Mouse (Mus musculus): ENCODE data around the gene Acap1. TPM values are rescaled to one million over a fixed set of nuclear protein-coding genes. Genes with fewer than 3 reads are reported as not detected.
"Not testable (repeated sequence)": the region's sequence is repeated elsewhere in the genome, so short reads cannot be mapped to it uniquely, and the experiment has no call there.

Acap1 gene
- total and polyA plus RNA-seq, 3 experiments = 39.6 to 70.9 (median 58.2) TPM

DNA sequence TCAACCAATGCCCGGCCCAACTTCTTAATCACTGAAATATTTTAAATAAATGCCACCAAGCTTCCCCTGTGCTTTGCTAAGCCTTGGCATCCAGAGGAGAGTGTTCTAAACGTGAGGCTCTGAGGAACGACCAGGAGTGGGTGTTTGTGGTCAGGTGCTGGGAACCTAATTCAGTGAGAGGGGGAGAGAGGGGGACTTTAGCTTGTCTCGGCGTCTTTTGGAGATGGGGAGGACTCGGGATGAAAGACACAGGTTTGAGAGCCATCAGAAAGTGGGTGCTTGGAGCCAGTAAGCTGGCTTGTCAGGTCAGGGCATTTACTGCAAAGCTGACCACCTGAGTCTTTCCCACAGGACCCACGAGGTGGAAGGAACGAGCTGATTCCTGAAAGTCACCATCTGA lies 36.4 kb upstream of the Acap1 start:
- H3K9ac ChIP-seq (ENCODE audit: insufficient read depth, low read depth) = no peak overlapping the region
- H3K9me3 ChIP-seq (replicated peaks; ENCODE audit: low read length) = no peaks in the 10 kb centered on the region
- TF ChIP-seq ETS1 (conservative IDR thresholded peaks at IDR 0.05; ENCODE audit: low read depth, low read length) (no peak), BHLHE40 (IDR thresholded peaks at IDR 0.05; ENCODE audit: low read depth, low read length) (no peak), SIN3A (IDR thresholded peaks at IDR 0.05; ENCODE audit: low read length) (no peak), MEF2A (IDR thresholded peaks at IDR 0.05; ENCODE audit: borderline replicate concordance, low read depth, low read length) (no peak), RAD21 (IDR thresholded peaks at IDR 0.05; ENCODE audit: low read depth, low read length) (no peak), SMC3 (IDR thresholded peaks at IDR 0.05; ENCODE audit: low read depth, low read length) (no peak), KAT2A (IDR thresholded peaks at IDR 0.05; ENCODE audit: insufficient replicate concordance, low read length) (no peak), POLR2AphosphoS2 (IDR thresholded peaks at IDR 0.05; ENCODE audit: low read depth, low read length) (no peak), JUND (conservative IDR thresholded peaks at IDR 0.05; ENCODE audit: low read depth, low read length) (no peak), CTCF (conservative IDR thresholded peaks at IDR 0.05 in 1 of 2, IDR thresholded peaks at IDR 0.05 in 1 of 2; ENCODE audit: low read depth in 2 of 2, low read length in 2 of 2) (no peak), GABPA (IDR thresholded peaks at IDR 0.05; ENCODE audit: insufficient replicate concordance, low read depth, low read length) (no peak), MYC (IDR thresholded peaks at IDR 0.05; ENCODE audit: low read depth, low read length) (no peak), EP300 (IDR thresholded peaks at IDR 0.05; ENCODE audit: low read length) (no peak)
- H3K27ac ChIP-seq (ENCODE audit: insufficient read depth, low read depth) = no peak overlapping the region
- H3K4me3 ChIP-seq (replicated peaks in 1 of 3; ENCODE audit: low read depth in 2 of 3, low read length in 2 of 3, poor library complexity in 1 of 3) = no peak overlapping the region
- dilution Hi-C loops (cut with MboI; ENCODE audit: extremely low pct_ligation_motif_present, extremely low pct_unique_long_range_greater_than_20kb, low sequenced_read_pairs) = no loop called here
- peaks cover 26% of the 10 kb centered on the region for H3K27me3 ChIP-seq (replicated peaks)
- H3K36me3 ChIP-seq (replicated peaks in 1 of 2; ENCODE audit: control insufficient read depth in 1 of 2, insufficient read depth in 1 of 2, low read length in 1 of 2) = no peaks in the 10 kb centered on the region
- DNase-seq (ENCODE audit: extremely low read depth) = no peak
- H3K79me2 ChIP-seq (replicated peaks; ENCODE audit: control insufficient read depth, extremely low read depth, insufficient read depth, poor library complexity, severe bottlenecking) = no peaks in the 10 kb centered on the region
- H3K4me2 ChIP-seq (ENCODE audit: insufficient read depth, low read depth, poor library complexity, severe bottlenecking) = no peak overlapping the region
- H3K4me1 ChIP-seq (ENCODE audit: control insufficient read depth in 1 of 2, insufficient read depth in 2 of 2) = peaks cover 6 to 56% of the 10 kb centered on the region in 2 experiments
- in situ Hi-C loops (cut with MboI; ENCODE audit: low pct_ligation_motif_present, low pct_unique_long_range_greater_than_20kb, low sequenced_read_pairs) = no loop called here

DNA sequence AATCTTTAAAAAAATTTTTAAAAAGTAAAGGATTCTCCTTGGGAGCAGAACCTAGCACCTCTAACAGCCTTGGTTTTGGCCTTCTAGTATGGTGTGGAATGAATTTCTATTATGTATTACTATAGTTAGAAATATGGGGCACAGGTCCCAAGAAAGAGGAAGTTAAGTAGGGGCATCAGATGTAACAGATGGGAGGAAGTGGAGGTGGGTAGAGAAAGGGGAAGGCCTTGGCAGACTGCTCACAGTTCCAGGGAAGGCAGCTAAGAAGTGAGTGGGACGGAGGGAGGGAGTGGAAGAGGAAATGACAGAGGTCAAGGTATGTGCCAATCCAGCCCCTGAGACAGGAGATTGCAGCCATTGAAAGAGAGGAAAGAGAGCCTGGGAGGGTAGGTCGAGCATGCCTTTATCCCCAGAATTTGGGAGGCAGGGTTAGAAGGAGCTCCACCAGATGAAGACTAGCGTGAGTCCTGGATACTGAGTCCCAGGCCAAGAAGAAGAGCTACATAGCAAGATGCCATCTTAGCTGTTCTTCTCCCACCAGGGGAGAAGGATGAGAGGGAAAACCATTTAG lies 35.7 kb upstream of the Acap1 start:
- in situ Hi-C loops (cut with MboI; ENCODE audit: low pct_ligation_motif_present, low pct_unique_long_range_greater_than_20kb, low sequenced_read_pairs) (no loop called here), dilution Hi-C loops (cut with MboI; ENCODE audit: extremely low pct_ligation_motif_present, extremely low pct_unique_long_range_greater_than_20kb, low sequenced_read_pairs) (no loop called here)
- TF ChIP-seq CTCF (conservative IDR thresholded peaks at IDR 0.05 in 1 of 2, IDR thresholded peaks at IDR 0.05 in 1 of 2; ENCODE audit: low read depth in 2 of 2, low read length in 2 of 2) = no peak
- TF ChIP-seq BHLHE40 (IDR thresholded peaks at IDR 0.05; ENCODE audit: low read depth, low read length) = no peak
- TF ChIP-seq NRF1 (IDR thresholded peaks at IDR 0.05; ENCODE audit: low read depth, low read length) = no peak
- TF ChIP-seq TCF12 (IDR thresholded peaks at IDR 0.05; ENCODE audit: low read depth, low read length) = no peak
- no peak for TF ChIP-seq SIN3A (IDR thresholded peaks at IDR 0.05; ENCODE audit: low read length)
- no peak for TF ChIP-seq MEF2A (IDR thresholded peaks at IDR 0.05; ENCODE audit: borderline replicate concordance, low read depth, low read length)
- no peak for TF ChIP-seq ZKSCAN1 (IDR thresholded peaks at IDR 0.05; ENCODE audit: borderline replicate concordance, low read depth, low read length)
- TF ChIP-seq RAD21 (IDR thresholded peaks at IDR 0.05; ENCODE audit: low read depth, low read length) = no peak
- no peak for TF ChIP-seq HCFC1 (IDR thresholded peaks at IDR 0.05; ENCODE audit: low read depth, low read length)
- no peak for TF ChIP-seq MXI1 (IDR thresholded peaks at IDR 0.05; ENCODE audit: low read depth, low read length)
- no peak for TF ChIP-seq MAX (IDR thresholded peaks at IDR 0.05; ENCODE audit: low read length)
- TF ChIP-seq CHD2 (IDR thresholded peaks at IDR 0.05; ENCODE audit: low read length) = no peak
- no peak for TF ChIP-seq ZMIZ1 (IDR thresholded peaks at IDR 0.05; ENCODE audit: low read depth, low read length)
- TF ChIP-seq JUN (IDR thresholded peaks at IDR 0.05; ENCODE audit: insufficient read depth, low read depth, low read length) = no peak
- TF ChIP-seq SMC3 (IDR thresholded peaks at IDR 0.05; ENCODE audit: low read depth, low read length) = no peak
- no peak for TF ChIP-seq ZC3H11A (IDR thresholded peaks at IDR 0.05; ENCODE audit: low read depth, low read length)
- H3K9ac ChIP-seq (ENCODE audit: insufficient read depth, low read depth) = no peak overlapping the region
- no peaks in the 10 kb centered on the region for H3K36me3 ChIP-seq (replicated peaks in 1 of 2; ENCODE audit: control insufficient read depth in 1 of 2, insufficient read depth in 1 of 2, low read length in 1 of 2)
- no peaks in the 10 kb centered on the region for H3K9me3 ChIP-seq (replicated peaks; ENCODE audit: low read length)
- H3K4me3 ChIP-seq (replicated peaks in 1 of 3; ENCODE audit: low read depth in 2 of 3, low read length in 2 of 3, poor library complexity in 1 of 3) = peak overlapping the region in 1 of 3 experiments; percentile 27
- DNase-seq (ENCODE audit: extremely low read depth) = peak; percentile 69
- H3K27ac ChIP-seq (ENCODE audit: insufficient read depth, low read depth) = no peak overlapping the region
- H3K4me1 ChIP-seq (ENCODE audit: control insufficient read depth in 1 of 2, insufficient read depth in 2 of 2) = peaks cover 6 to 49% of the 10 kb centered on the region in 2 experiments
- peaks cover 19% of the 10 kb centered on the region for H3K27me3 ChIP-seq (replicated peaks)
- no peaks in the 10 kb centered on the region for H3K79me2 ChIP-seq (replicated peaks; ENCODE audit: control insufficient read depth, extremely low read depth, insufficient read depth, poor library complexity, severe bottlenecking)
- no peak overlapping the region for H3K4me2 ChIP-seq (ENCODE audit: insufficient read depth, low read depth, poor library complexity, severe bottlenecking)

DNA sequence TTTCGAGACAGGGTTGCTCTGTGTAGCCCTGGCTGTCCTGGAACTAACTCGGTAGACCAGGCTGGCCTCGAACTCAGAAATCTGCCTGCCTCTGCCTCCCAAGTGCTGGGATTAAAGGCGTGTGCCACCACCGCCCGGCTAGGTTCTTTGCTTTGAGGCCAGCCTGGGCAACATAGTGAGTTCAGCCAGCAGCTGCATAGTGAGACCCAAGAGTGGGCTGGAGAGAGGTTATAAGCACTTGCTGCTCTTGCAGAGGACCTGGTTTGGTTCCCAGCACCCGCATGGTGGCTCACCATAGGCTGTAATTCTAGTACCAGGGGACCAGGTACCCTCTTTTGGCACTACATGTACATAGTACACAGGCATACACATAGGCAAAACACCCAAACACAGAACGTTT lies 34.8 kb upstream of the Acap1 start:
- H3K4me3 ChIP-seq (replicated peaks in 1 of 3; ENCODE audit: low read depth in 2 of 3, low read length in 2 of 3, poor library complexity in 1 of 3); H3K79me2 ChIP-seq (replicated peaks; ENCODE audit: control insufficient read depth, extremely low read depth, insufficient read depth, poor library complexity, severe bottlenecking); H3K36me3 ChIP-seq (replicated peaks in 1 of 2; ENCODE audit: control insufficient read depth in 1 of 2, insufficient read depth in 1 of 2, low read length in 1 of 2); H3K9ac ChIP-seq (ENCODE audit: insufficient read depth, low read depth); H3K9me3 ChIP-seq (replicated peaks; ENCODE audit: low read length); H3K27ac ChIP-seq (ENCODE audit: insufficient read depth, low read depth); in situ Hi-C loops (cut with MboI; ENCODE audit: low pct_ligation_motif_present, low pct_unique_long_range_greater_than_20kb, low sequenced_read_pairs); H3K4me2 ChIP-seq (ENCODE audit: insufficient read depth, low read depth, poor library complexity, severe bottlenecking); dilution Hi-C loops (cut with MboI; ENCODE audit: extremely low pct_ligation_motif_present, extremely low pct_unique_long_range_greater_than_20kb, low sequenced_read_pairs); DNase-seq (ENCODE audit: extremely low read depth): not testable (repeated sequence)
- H3K4me1 ChIP-seq (ENCODE audit: control insufficient read depth in 1 of 2, insufficient read depth in 2 of 2) = peaks cover 6 to 43% of the 10 kb centered on the region in 2 experiments
- H3K27me3 ChIP-seq (replicated peaks) = peaks cover 10% of the 10 kb centered on the region

All from CH12.LX (cell line).